Mouse (Mus musculus) cortical plate, adult 2 months (tissue): Measurements from ENCODE around the gene Dnajc17. TPM values are rescaled to one million over a fixed set of nuclear protein-coding genes. Genes with fewer than 3 reads are reported as not detected.

Experiments
- H3K27ac ChIP-seq: fragments of 200-500 bp; 2 replicates; pipeline ENCODE4 v1.5.1; 2012; ENCODE audit warnings: low read length, control low read depth, inconsistent platforms; ENCODE audit not compliant: insufficient read depth
- H3K4me1 ChIP-seq: fragments of 200-500 bp; 2 replicates; pipeline ENCODE4 v1.6.1; 2011; ENCODE audit warnings: low read length; ENCODE audit not compliant: control insufficient read depth, insufficient read depth
- H3K4me3 ChIP-seq: fragments of 200-500 bp; 2 replicates; pipeline ENCODE4 v1.5.1; 2011; ENCODE audit warnings: mild to moderate bottlenecking, low read length, control low read depth; ENCODE audit not compliant: insufficient read depth
- CTCF ChIP-seq: fragments of 200-500 bp; IDR thresholded peaks from 2 replicates; pipeline ENCODE4 v1.5.1; 2011; ENCODE audit warnings: mild to moderate bottlenecking, control low read depth, low read length; ENCODE audit not compliant: insufficient read depth; ENCODE audit errors: extremely low read depth
- POLR2A ChIP-seq: fragments of 200-500 bp; IDR thresholded peaks from 2 replicates; pipeline ENCODE4 v1.6.1; 2011; ENCODE audit warnings: mild to moderate bottlenecking, low read length, control low read depth; ENCODE audit not compliant: insufficient read depth; ENCODE audit errors: extremely low read depth
- polyA plus RNA-seq: library from polyadenylated mRNA; depleted of rRNA; stranded (reverse); fragments of >200 nt; gene quantifications from 2 replicates; pipeline ENCODE4 v1.2.3, GENCODE M21; 2012

Gene Dnajc17
- polyA plus RNA-seq, 1 experiment: 25.9 TPM

DNA sequence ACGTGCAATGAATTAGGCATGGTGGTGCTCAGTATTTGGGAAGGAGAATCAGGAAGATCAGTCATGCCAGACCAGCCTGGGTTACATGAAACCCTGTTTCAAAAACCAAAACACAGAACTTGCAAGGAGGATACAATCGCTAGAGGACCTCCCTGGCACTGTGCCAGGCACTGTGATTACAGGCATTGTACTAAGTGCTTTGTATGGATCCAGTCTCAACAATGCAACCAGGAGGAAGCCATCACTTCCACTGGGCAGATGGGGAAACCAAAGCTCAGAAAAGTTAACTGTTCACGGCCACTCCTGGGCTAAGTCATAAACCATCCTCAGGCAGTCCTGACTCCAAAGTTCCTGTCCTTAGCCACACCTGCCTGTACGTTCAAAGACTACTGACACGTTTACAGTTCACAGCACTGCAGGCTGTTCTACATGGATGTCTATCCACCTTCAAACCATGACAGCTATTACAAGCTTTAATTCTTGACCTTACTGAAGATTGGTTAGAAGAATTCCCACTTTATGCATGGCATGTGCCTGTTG lies 5.6 kb downstream of the Dnajc17 start:
- peaks cover 3% of the 10 kb centered on the region; the same call in 1 of the 2 replicates for H3K4me1 ChIP-seq
- H3K4me3 ChIP-seq: no peak overlapping the region
- no peak overlapping the region for H3K27ac ChIP-seq
- no peak for TF ChIP-seq CTCF
- no peak for TF ChIP-seq POLR2A

DNA sequence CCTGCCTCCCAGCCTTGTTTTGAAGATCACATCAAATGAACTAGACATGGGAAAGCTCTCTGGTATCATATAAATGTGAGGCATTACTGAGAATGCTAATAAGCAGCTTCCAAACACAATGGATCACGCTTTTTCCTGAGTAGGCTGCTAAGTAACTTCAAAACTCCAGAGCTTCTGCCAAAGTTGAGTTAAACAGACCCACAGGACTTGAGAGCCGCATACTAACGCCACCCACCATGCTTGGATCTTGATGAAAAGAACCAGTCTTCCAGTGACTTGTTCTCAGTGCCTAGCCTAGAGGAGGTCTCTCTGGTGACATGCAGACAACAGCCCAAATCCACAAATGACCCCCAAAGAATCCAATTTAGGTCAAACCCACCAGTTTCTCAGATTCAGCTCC lies 9.7 kb downstream of the Dnajc17 start:
- no peak for TF ChIP-seq CTCF
- no peak for TF ChIP-seq POLR2A
- Histone ChIP-seq H3K4me3 (no peak overlapping the region), H3K4me1 (peaks cover 3% of the 10 kb centered on the region; the same call in 1 of the 2 replicates), H3K27ac (no peak overlapping the region)

DNA sequence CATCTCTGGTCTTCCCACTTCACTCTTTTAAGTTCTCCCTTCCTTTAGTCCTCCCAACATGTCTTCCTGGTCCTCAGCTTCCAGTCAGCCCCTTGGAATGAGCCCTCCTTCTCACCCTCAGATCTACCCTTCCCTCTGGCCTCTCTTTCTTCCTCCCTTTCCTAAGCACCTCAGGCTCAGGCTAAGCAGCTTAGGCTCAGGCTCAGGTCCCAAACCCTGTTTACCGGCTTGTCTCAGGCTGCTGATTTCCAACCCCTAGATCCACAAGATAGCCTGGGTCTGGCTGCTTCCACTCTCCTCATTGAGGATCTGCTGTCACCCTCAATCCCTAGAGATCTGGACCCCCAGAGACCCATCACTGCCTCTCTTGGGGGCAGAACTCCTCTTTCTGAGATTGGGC lies 10.5 kb downstream of the Dnajc17 start:
- Histone ChIP-seq H3K4me1 (peaks cover 5% of the 10 kb centered on the region; the same call in 1 of the 2 replicates), H3K4me3 (no peak overlapping the region), H3K27ac (no peak overlapping the region)
- TF ChIP-seq POLR2A (no peak), CTCF (no peak)

DNA sequence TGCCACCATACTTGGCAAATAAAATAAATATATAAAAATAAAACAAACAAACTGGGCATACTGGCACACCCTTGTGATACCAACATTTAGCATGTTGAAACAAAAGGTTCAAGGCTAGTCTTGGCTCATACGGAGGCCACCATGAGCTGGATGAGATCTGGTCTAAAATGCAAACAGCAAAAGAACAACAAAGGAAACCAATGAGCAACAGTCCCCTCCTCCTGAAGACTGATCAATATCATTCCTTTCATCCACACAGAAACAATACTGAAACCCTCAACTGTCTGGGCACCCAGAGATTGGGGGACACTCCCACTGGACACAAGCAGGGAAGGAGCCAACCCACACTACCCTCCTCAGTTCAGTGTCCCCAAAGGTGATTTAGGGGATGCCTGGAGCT lies 11.1 kb downstream of the Dnajc17 start:
- TF ChIP-seq CTCF (no peak), POLR2A (no peak)
- Histone ChIP-seq H3K4me1 (peaks cover 5% of the 10 kb centered on the region; the same call in 1 of the 2 replicates), H3K27ac (no peak overlapping the region), H3K4me3 (no peak overlapping the region)

DNA sequence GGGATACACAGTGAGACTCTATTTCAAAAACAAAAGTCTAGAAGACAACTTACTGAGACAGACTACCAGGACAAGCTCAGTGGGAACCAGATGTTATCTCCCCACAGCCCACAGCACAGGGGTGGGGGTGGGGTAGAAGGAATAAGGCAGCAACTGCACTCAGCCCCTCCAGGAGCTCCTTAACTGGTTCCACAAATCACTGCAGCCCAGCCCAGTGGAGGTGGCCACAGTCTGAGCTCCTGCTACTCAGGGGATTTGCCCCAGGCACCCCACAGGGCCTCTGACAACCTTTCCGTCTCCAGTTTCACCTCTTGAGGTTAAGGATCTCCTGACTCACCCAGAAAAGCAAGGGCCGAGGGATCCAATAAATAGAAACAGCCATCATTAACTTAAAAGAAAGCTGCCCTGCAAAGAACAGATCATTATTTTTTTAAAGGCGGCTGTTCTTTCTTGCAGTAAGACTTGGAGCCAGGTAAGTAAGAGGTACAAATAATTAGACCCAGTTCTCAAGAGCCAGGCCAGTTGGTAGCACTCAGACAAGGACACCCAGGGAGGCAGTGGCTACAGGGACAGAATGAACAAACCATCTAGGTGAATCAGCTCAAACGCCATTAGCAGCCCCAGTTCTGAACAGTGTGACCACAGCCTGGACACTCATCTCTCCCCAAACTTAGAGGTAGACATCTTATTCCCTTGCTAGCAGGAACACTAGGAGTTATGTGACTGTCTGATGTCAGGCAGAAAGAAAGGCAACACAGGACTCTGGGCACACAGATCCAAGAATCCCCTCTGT lies 12.1 kb downstream of the Dnajc17 start:
- no peak overlapping the region for H3K27ac ChIP-seq
- H3K4me1 ChIP-seq: peaks cover 5% of the 10 kb centered on the region; the same call in 1 of the 2 replicates
- H3K4me3 ChIP-seq: no peak overlapping the region
- no peak for TF ChIP-seq POLR2A
- TF ChIP-seq CTCF: no peak

DNA sequence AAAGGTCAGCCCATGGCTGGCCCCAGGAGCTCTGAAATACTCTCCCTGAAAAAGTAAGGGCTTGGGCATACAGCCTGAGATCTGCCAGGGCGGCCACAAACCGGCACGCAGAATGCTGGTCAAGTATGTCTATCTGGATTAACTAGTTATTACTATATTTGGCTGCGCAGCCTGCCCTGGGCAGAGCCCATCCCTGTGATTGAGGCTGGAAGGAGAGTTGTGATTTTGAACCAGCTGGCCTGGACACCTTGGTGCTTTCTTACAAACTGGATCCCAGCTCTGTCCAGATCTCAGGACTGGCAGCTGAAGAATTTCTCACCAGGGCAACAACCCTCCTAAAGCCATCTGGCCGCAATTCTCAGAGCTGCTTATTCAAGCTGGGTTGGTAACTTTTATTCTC lies 14.5 kb downstream of the Dnajc17 start:
- Histone ChIP-seq H3K27ac (no peak overlapping the region), H3K4me1 (peaks cover 2% of the 10 kb centered on the region; the same call in 1 of the 2 replicates), H3K4me3 (no peak overlapping the region)
- TF ChIP-seq CTCF (no peak), POLR2A (no peak)

DNA sequence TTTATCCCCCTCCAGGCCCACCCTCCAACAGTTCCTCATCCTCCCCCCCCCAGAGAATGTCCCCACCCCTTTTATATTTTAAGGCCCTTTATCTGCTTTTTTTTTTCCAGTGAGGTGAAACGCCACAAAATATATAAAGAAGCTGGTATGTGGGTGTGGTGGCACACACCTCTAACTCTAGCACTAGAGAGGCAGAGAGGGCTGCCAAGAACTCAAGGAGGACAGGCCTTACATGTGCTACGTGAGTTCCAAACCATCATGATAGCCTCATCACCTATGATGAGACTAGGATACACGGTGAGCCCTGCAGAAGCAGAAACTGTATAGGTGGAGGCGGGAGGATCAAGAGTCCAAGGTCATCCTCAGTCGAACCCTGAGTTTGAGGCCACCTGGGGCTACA lies 17.6 kb downstream of the Dnajc17 start:
- TF ChIP-seq POLR2A (no peak), CTCF (no peak)
- H3K4me1 ChIP-seq: peaks cover 2% of the 10 kb centered on the region; the same call in 1 of the 2 replicates

DNA sequence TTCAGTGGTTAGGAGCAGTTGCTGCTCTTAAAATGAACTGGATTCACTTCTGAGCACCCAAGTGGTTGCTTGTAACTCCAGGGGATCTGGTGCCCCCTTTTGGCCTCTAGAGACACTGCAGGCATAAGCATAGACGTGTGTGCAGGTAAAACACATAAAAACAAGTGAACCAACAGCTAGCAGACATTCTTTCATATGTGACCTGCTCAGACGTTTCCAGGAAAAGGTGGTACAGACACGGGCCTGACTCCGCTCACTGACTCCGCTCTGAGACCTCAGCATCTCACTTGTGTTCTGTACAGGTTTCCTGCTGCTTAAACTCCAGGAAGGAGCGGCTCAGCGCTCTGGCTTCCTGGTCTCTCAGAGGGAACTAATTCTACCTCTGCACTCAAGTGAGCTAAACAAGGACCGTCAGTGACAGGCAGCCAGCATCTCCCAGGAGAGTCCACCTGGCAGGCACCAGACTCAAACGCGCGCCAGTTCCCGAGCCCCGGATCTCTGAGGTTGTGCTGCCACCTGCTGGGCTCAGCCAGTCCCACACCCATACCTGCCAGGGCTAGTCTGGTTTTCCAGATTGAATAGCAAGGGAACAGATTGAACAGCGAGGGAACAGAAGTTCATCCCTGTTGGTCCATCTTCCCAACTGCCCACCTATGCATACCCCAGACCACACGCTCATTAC lies 19.4 kb downstream of the Dnajc17 start:
- Histone ChIP-seq H3K4me1 (peaks cover 2% of the 10 kb centered on the region; the same call in 1 of the 2 replicates), H3K27ac (no peak overlapping the region), H3K4me3 (no peak overlapping the region; the same call in 1 of the 2 replicates)
- TF ChIP-seq CTCF: peak; percentile 79
- no peak for TF ChIP-seq POLR2A

More for the DNA sequence above, 17.6 kb downstream of the Dnajc17 start:
- no peak overlapping the region for H3K27ac ChIP-seq
- no peak overlapping the region for H3K4me3 ChIP-seq

DNA sequence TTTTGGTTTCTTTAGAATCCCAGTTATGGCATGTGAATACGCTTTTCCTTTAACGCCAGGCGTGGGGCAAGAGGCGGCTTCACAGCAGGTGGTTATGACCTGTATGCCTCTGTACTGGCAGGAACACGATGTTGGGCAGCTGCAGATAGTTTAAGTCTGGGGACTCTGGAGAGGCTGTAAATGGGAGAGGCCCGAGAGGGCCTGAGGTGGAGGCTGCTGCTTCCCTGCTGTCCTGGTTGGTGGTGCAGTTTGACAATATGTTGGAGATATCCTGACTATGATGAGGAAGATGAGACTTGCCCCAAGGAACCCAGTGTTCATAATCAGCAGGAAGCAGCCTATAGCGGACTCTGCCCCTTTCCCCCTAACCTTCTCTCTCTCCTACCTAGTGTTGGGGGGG lies 25.7 kb downstream of the Dnajc17 start:
- Histone ChIP-seq H3K4me1 (no peaks in the 10 kb centered on the region), H3K27ac (no peak overlapping the region), H3K4me3 (no peak overlapping the region)
- TF ChIP-seq CTCF: no peak
- TF ChIP-seq POLR2A: no peak
